Mouse (Mus musculus) left cerebral cortex, postnatal 36 days (tissue): Measurements from ENCODE around the gene Diras2. TPM values are rescaled to one million over a fixed set of nuclear protein-coding genes. Genes with fewer than 3 reads are reported as not detected.
"Not testable (repeated sequence)": the region's sequence is repeated elsewhere in the genome, so short reads cannot be mapped to it uniquely, and the experiment has no call there.

ENCODE experiments used
- DNase-seq, 2 experiments: peaks; one replicate each; pipeline ENCODE4 v3.0.0; 2021 to 2022; ENCODE audit warnings: low spot score in 2 of 2, mixed read lengths in 1 of 2
- intact Hi-C: fragments of 180-260 bp; cut with DNase I; formaldehyde crosslinking; loops from one replicate; pipeline ENCODE4 v1.15.1; 2025
- total RNA-seq, 2 experiments: library from RNA; stranded (reverse); gene quantifications; 2 replicates each; pipeline ENCODE4 v1.2.3; 2021

The Diras2 gene
- total RNA-seq, 2 experiments from 2014 or later: 158 to 220 TPM

DNA sequence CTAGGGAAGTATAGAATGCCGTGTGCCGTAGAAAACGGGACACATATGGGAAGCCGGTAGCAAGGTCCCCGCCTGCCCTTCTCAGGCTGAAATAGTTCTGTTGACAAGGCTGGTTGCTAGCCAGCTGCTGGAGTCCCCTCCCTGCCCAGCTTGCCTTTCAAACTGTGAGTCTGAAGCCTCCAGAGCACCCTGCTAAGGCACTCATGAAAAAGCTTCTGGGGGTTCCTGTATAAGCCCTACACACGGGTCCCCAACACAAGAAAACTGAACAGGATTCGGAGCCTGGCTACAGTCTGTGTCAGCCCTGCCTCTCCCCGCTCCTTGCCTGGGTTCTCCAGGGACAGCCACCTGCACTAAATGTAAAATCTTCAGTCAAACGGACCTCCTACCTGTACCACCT is 2.3 kb downstream of the Diras2 start:
- DNase-seq: peak in 1 of 2 experiments; percentile 32
- intact Hi-C loops: loop anchor here (1.0 to 5.0 kb wide), 2 partner anchors 71 to 83 kb away; no protein-coding TSS in a partner anchor

- intact Hi-C loops: loop anchor here (1.0 to 5.0 kb wide), 2 partner anchors 71 to 83 kb away; no protein-coding TSS in a partner anchor
- no peak for DNase-seq
Observed at GRCm38 (mm10) chr13:52528281-52528680, 2.8 kb downstream of the Diras2 start.

GRCm38 (mm10) chr13:52526249-52527035 is 4.6 kb downstream of the Diras2 start:
- DNase-seq: no peak
- intact Hi-C loops: loop anchor here (5.0 kb wide), 1 partner anchor 69 kb away; no protein-coding TSS in a partner anchor

- intact Hi-C loops: no loop called here
- DNase-seq: no peak
Observed at GRCm38 (mm10) chr13:52524313-52524712, 6.8 kb downstream of the Diras2 start.

DNA sequence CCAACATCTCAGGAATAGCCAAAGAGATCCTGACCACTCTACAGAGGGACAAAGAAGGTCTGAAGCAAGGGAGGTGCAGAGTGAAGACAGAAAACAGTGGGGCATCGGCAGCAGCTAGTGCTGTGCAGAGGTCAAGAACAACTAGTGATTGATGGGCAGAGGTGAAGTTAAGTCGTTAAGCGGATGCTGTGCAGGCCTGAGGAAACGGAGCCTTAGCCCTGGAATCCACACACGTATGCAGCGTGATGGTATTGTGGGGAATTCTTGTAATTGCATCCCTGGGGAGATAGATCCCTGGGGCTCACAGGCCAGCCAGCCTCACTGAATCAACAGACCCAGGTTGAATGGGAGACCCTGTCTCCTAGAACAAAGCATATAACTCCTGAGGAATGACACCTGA is 9.9 kb downstream of the Diras2 start:
- intact Hi-C loops: no loop called here
- no peak for DNase-seq

DNA sequence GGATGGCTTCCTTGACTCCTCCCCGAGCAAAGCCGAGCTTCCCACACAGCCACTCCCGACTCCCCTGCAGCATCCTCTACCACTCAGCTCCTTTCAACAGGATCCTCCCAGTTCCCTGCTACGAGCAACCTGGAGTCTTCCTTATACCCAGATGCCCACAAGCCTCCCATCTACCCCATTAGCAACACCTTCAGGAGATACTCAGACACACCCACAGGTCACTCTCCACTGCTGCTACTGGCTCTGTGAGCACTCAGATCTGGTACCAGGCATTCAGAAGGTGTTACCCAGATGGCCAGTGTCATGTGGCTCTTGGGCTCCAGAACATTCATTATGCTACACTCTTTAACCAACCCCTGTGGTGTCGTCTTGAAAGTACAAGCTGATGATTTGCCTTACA is 11.7 kb downstream of the Diras2 start:
- intact Hi-C loops: no loop called here
- no peak for DNase-seq

- intact Hi-C loops: no loop called here
- DNase-seq: no peak
Observed at GRCm38 (mm10) chr13:52518377-52518776, 12.7 kb downstream of the Diras2 start.

DNA sequence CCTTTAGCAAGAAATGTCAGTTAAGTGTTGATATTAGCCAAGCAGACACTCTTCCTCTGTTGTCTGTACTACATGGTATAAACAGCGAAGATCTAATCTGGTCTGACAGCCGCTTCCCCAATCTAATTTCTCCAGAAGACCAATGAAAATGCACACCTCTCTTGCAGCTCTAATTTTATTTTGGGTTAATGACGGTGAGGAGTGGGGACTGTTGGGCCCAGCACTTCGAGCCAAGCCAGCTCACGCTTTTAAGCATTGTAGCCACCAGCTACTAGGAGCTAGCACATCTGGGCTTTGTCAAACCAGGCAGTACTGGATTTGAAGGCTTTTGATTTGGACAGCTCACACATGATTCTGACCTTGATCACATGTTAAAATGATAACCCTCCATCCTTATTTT is 14.1 kb downstream of the Diras2 start:
- no peak for DNase-seq
- intact Hi-C loops: no loop called here

DNA sequence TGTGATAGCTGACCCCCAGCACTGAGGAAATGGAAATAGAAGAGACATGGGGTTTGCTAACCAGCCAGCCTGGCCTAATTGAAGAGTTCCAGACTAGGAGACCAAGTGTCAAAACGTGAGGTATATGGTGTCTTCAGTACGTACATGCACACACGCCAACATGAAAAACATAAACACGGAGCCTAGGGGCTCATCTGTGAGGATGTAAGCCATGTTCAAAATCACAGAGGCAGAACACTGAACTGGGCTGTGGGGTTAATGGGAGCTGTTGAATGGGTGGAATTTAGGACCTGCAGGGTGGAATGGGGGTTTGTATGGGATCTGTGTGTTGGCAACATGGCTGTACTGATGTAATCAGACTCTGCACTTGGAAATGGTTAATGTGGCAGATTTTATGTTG is 14.5 kb downstream of the Diras2 start:
- intact Hi-C loops: no loop called here
- no peak for DNase-seq

GRCm38 (mm10) chr13:52516051-52516450 is 15.0 kb downstream of the Diras2 start:
- no peak for DNase-seq
- intact Hi-C loops: no loop called here

DNA sequence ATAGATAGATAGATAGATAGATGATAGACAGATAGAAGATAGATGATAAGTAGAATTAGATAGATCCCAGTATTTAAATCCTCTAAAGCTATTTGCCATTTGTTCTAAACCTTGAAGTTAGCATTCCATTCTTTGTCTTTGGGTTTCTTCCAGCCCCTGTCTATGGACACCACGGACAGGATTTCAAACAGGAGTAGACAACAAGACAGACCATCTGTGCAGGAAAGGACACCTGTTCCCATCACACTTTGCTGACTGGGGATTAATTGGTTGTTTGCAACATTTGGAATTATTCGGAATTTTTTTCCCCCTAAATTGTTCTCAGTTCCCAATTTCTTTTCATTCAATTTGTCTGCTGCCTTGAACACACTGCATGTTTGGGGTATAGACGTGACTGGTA is 17.5 kb downstream of the Diras2 start:
- no peak for DNase-seq
- intact Hi-C loops: no loop called here

GRCm38 (mm10) chr13:52512356-52512755 is 18.7 kb downstream of the Diras2 start:
- no peak for DNase-seq
- intact Hi-C loops: no loop called here

DNA sequence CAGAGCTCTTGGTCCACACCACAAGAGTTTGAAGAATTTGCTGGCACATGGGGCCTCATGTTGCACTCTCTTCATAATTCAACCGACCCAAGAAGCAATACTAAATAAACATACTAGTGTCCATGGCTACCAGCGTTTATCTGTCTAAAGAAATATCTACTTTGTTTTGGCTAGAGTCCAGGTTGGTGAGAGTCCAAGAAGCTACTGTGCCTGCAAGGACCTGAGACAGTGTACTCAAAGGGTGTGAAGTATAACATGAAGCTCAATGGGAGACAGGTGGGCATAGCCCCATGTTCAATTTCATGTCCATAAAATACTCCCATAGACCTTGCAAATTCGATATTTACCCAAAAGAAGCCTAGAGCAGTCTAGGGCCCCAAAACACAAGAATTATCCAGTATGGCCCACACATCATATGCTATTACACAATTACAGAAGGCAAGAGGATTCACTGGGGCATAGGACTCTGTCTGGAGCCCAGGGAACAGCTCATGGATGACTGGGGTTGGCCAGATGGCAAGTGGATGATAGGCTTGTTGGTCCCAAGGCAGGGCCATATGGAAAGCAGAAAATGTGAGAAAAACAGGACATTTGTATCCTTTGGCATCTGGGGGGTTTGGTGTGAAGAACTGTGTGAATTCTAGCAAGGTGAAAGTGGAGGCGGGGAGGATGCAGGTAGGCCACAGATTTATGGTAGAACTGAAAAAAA is 20.8 kb downstream of the Diras2 start:
- DNase-seq: no peak

DNA sequence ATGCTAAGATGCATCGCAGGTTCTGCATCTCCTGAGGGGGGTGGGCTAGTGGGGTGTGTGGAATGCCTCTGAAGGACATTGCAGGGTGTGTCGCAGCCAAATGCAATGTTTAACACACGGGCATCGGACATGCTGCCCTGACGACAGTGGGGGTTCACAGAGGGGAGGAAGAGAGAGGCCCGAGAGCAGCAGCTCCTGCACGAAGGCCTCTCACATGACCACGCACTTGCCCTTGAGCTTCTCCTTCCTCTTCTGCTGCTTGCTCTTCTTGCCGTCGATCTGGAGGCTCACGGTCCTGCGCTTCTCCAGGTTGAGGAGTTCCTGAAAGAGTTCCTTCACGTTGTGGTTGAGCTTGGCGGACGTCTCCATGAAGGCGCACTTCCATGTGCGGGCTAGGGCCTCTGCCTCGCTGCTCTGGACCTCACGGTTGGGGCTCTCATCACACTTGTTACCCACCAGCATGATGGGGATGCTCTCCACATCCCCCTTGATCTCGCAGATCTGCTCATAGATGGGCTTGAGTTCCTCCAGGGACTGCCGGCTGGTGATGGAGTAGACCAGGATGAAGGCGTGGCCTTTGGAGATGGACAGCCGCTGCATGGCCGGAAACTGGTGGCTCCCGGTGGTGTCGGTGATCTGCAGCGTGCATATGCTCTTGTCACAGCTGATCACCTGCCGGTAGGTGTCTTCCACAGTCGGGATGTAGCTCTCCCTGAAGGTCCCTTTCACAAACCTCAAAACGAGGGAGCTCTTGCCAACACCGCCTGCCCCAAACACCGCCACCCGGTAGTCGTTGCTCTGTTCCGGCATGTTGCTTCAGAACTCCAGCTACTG is 23.4 kb downstream of the Diras2 start:
- intact Hi-C loops: no loop called here
- no peak for DNase-seq

More for the DNA sequence above, 20.8 kb downstream of the Diras2 start:
- intact Hi-C loops: no loop called here

- DNase-seq, intact Hi-C loops: not testable (repeated sequence)
Observed at GRCm38 (mm10) chr13:52506822-52507221, 24.3 kb downstream of the Diras2 start.

DNA sequence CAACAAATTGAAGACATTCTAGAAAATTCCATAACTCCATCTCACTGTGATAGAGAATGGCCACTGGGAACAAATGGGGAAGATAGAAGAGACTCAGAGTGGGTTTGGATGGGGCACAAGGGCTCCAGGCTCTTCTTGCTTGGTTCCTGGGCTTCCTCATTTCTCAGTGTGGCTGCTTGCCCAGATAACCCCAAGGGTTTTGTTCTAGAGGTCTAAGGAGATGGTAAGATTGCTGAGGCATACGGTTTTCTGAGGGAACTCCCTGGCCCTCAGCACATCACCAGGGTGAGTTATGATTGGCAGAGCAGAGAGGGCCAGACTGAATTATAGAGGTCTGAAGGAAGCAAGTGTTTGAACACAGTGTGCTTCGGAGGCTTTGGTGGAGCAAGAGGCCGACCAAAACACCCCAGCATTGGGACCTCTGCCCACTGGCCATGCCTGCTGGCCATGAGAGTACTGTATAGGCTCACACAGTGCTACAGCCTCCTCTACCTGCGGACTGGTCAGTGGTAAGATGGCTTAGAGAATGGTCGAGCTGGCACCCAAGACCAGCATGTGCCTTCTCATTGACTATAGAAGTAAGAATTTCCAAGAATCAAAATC is 25.3 kb downstream of the Diras2 start:
- intact Hi-C loops, DNase-seq: not testable (repeated sequence)

DNA sequence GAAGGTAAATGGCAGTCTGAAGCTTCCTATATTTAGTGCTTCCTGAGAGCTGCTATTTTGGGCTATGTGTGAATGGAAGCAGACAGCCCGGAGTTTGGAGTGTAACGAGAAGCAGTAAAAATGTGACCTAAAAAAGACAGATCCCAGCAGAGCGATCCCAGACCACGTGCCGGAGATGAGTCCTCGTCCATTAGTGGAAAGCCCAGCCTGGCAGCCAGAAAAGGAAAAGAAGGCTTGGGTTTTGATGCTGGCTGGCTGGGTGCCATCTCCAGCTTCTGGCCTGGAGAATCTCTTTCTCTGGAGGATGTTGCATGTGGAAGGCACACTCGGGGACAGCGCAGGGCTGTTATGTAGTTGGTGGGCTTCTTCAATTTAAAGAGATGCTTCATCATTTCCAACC is 29.4 kb downstream of the Diras2 start:
- peak; percentile 81 to 82 for DNase-seq
- intact Hi-C loops: loop anchor here (5.0 kb wide), 1 partner anchor 54 kb away; no protein-coding TSS in a partner anchor

DNA sequence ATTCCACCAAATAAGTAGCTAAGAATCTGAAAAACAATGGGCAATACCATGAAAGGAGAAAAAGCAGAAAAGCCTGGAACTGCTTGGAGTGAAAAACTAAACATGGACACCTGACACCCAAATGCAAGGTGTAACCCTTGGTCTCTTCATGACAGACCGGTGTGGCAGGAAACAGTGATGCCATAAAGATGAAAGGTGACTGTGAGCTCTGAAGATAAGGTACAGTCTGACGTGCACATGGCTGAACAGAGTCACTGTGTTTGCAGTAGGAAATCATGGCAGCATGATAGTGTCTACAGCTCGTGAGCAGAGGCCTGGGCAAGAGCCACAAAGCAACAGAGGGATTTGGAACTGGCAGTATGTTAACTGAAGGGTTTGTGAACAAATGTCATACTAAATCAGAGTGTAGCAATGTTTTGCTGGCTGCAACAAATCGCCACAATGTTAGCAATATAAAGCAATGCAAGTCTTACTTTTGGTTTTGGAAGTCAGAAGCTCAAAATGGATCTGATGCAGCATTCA is 34.0 kb downstream of the Diras2 start:
- intact Hi-C loops: no loop called here
- DNase-seq: no peak

GRCm38 (mm10) chr13:52488821-52489220 is 42.3 kb downstream of the Diras2 start:
- intact Hi-C loops: no loop called here
- DNase-seq: no peak
